Mouse (Mus musculus): ENCODE data around the gene Ptp4a2. TPM values are rescaled to one million over a fixed set of nuclear protein-coding genes. Genes with fewer than 3 reads are reported as not detected.

The Ptp4a2 gene
- total and polyA plus RNA-seq, 3 experiments: 118 to 619 (median 119) TPM

GRCm38 (mm10) chr4:129795861-129796260, 15.2 kb upstream of the Ptp4a2 start:
- Histone ChIP-seq H3K4me3 (ENCODE audit: control insufficient read depth in 1 of 2, insufficient read depth in 1 of 2, low read depth in 2 of 2, low read length in 2 of 2) (no peak overlapping the region), H3K27me3 (ENCODE audit: control insufficient read depth in 1 of 2, insufficient read depth in 2 of 2, low read length in 2 of 2) (no peaks in the 10 kb centered on the region), H3K9ac (ENCODE audit: control insufficient read depth, low read depth, low read length, poor library complexity, severe bottlenecking) (no peak overlapping the region), H3K27ac (ENCODE audit: control insufficient read depth, low read depth, low read length) (no peak overlapping the region), H3K9me3 (replicated peaks; ENCODE audit: insufficient read depth, low read length) (no peaks in the 10 kb centered on the region), H3K36me3 (ENCODE audit: control insufficient read depth in 1 of 2, insufficient read depth in 2 of 2, low read length in 2 of 2) (peaks cover 0 to 32% of the 10 kb centered on the region in 2 experiments; a peak in 2 of 4 replicates), H3K79me2 (ENCODE audit: control insufficient read depth, insufficient read depth, low read length, poor library complexity) (no peaks in the 10 kb centered on the region), H3K4me1 (ENCODE audit: control insufficient read depth in 1 of 2, insufficient read depth in 2 of 2, low read length in 2 of 2) (peaks cover 16 to 45% of the 10 kb centered on the region in 2 experiments)
- no peak for TF ChIP-seq TBP (IDR thresholded peaks at IDR 0.05; ENCODE audit: low read depth, low read length)
- TF ChIP-seq BHLHE40 (IDR thresholded peaks at IDR 0.05; ENCODE audit: borderline replicate concordance, low read depth, low read length): no peak
- TF ChIP-seq USF1 (IDR thresholded peaks at IDR 0.05; ENCODE audit: low read depth, low read length): no peak
- no peak for TF ChIP-seq MAFK (IDR thresholded peaks at IDR 0.05; ENCODE audit: borderline replicate concordance, low read depth, low read length)
- no peak for TF ChIP-seq CHD1 (IDR thresholded peaks at IDR 0.05; ENCODE audit: low read depth, low read length)
- TF ChIP-seq NRF1 (IDR thresholded peaks at IDR 0.05; ENCODE audit: insufficient read depth, low read depth, low read length, poor library complexity, severe bottlenecking): no peak
- TF ChIP-seq TCF12 (IDR thresholded peaks at IDR 0.05; ENCODE audit: low read depth, low read length): no peak
- no peak for TF ChIP-seq ZC3H11A (IDR thresholded peaks at IDR 0.05; ENCODE audit: low read depth, low read length)
- no peak for TF ChIP-seq ETS1 (IDR thresholded peaks at IDR 0.05; ENCODE audit: low read depth, low read length)
- TF ChIP-seq TAL1 (IDR thresholded peaks at IDR 0.05; ENCODE audit: low read length): no peak
- no peak for TF ChIP-seq POLR2AphosphoS5 (IDR thresholded peaks at IDR 0.05; ENCODE audit: borderline replicate concordance, low read depth, low read length)
- TF ChIP-seq MAX (IDR thresholded peaks at IDR 0.05; ENCODE audit: low read length): no peak
- no peak for DNase-seq (ENCODE audit: low read depth, low spot score)

- no peak overlapping the region for H3K4me3 ChIP-seq (ENCODE audit: control insufficient read depth in 1 of 2, insufficient read depth in 1 of 2, low read depth in 2 of 2, low read length in 2 of 2)
- H3K79me2 ChIP-seq (ENCODE audit: control insufficient read depth, insufficient read depth, low read length, poor library complexity): no peaks in the 10 kb centered on the region
- no peak overlapping the region for H3K27ac ChIP-seq (ENCODE audit: control insufficient read depth, low read depth, low read length)
- peaks cover 0 to 22% of the 10 kb centered on the region in 2 experiments; a peak in 2 of 4 replicates for H3K36me3 ChIP-seq (ENCODE audit: control insufficient read depth in 1 of 2, insufficient read depth in 2 of 2, low read length in 2 of 2)
- H3K9ac ChIP-seq (ENCODE audit: control insufficient read depth, low read depth, low read length, poor library complexity, severe bottlenecking): no peak overlapping the region
- TF ChIP-seq TCF12 (IDR thresholded peaks at IDR 0.05; ENCODE audit: low read depth, low read length): no peak
- TF ChIP-seq UBTF (IDR thresholded peaks at IDR 0.05; ENCODE audit: borderline replicate concordance, insufficient read depth, low read depth, low read length): no peak
- no peak for TF ChIP-seq RCOR1 (IDR thresholded peaks at IDR 0.05; ENCODE audit: low read depth, low read length)
- TF ChIP-seq TBP (IDR thresholded peaks at IDR 0.05; ENCODE audit: low read depth, low read length): no peak
- peaks cover 15 to 27% of the 10 kb centered on the region in 2 experiments for H3K4me1 ChIP-seq (ENCODE audit: control insufficient read depth in 1 of 2, insufficient read depth in 2 of 2, low read length in 2 of 2)
- no peak for DNase-seq (ENCODE audit: low read depth, low spot score)
- no peaks in the 10 kb centered on the region for H3K9me3 ChIP-seq (replicated peaks; ENCODE audit: insufficient read depth, low read length)
- H3K27me3 ChIP-seq (ENCODE audit: control insufficient read depth in 1 of 2, insufficient read depth in 2 of 2, low read length in 2 of 2): no peaks in the 10 kb centered on the region
Observed at GRCm38 (mm10) chr4:129797985-129798384, 13.0 kb upstream of the Ptp4a2 start.

GRCm38 (mm10) chr4:129803368-129803767, 7.7 kb upstream of the Ptp4a2 start:
- Histone ChIP-seq H3K4me3 (ENCODE audit: control insufficient read depth in 1 of 2, insufficient read depth in 1 of 2, low read depth in 2 of 2, low read length in 2 of 2) (no peak overlapping the region), H3K9me3 (replicated peaks; ENCODE audit: insufficient read depth, low read length) (no peaks in the 10 kb centered on the region)

More at GRCm38 (mm10) chr4:129803368-129803767, 7.7 kb upstream of the Ptp4a2 start:
- no peak overlapping the region for H3K9ac ChIP-seq (ENCODE audit: control insufficient read depth, low read depth, low read length, poor library complexity, severe bottlenecking)
- no peak overlapping the region for H3K27ac ChIP-seq (ENCODE audit: control insufficient read depth, low read depth, low read length)
- no peak for TF ChIP-seq CHD2 (IDR thresholded peaks at IDR 0.05; ENCODE audit: low read length)
- 0 out of 2 replicates have a peak, but pooled peaks have one; percentile 10 for TF ChIP-seq ELF1 (IDR thresholded peaks at IDR 0.05; ENCODE audit: low read depth, low read length)
- peak; percentile 82 for TF ChIP-seq USF1 (IDR thresholded peaks at IDR 0.05; ENCODE audit: low read depth, low read length)
- peak; percentile 30; the same call in 1 of the 2 replicates for TF ChIP-seq MAX (IDR thresholded peaks at IDR 0.05; ENCODE audit: low read length)
- peaks cover 0 to 5% of the 10 kb centered on the region in 2 experiments; a peak in 1 of 4 replicates for H3K4me1 ChIP-seq (ENCODE audit: control insufficient read depth in 1 of 2, insufficient read depth in 2 of 2, low read length in 2 of 2)
- peak; percentile 59 for DNase-seq (ENCODE audit: low read depth, low spot score)
- no peaks in the 10 kb centered on the region for H3K27me3 ChIP-seq (ENCODE audit: control insufficient read depth in 1 of 2, insufficient read depth in 2 of 2, low read length in 2 of 2)
- no peaks in the 10 kb centered on the region for H3K79me2 ChIP-seq (ENCODE audit: control insufficient read depth, insufficient read depth, low read length, poor library complexity)
- no peaks in the 10 kb centered on the region for H3K36me3 ChIP-seq (ENCODE audit: control insufficient read depth in 1 of 2, insufficient read depth in 2 of 2, low read length in 2 of 2)
